Mouse (Mus musculus) MEL (cell line): ENCODE results near the gene Gm20388. TPM values are rescaled to one million over a fixed set of nuclear protein-coding genes. Genes with fewer than 3 reads are reported as not detected.

Experiments
- DNase-seq: peaks from one replicate; pipeline ENCODE4 v3.0.0; 2011; ENCODE audit warnings: low read depth, low spot score
- H3K27ac ChIP-seq: 2 replicates; pipeline ENCODE4 v1.5.1; 2012; ENCODE audit warnings: low read depth, mild to moderate bottlenecking, control low read depth, low read length, moderate library complexity; ENCODE audit not compliant: control insufficient read depth
- H3K27me3 ChIP-seq, 2 experiments: fragments of 150-350 bp in 1 of 2; sonication (generic) in 1 of 2; 2 replicates each; pipeline ENCODE4 v1.6.1; 2012; ENCODE audit warnings: low read length in 2 of 2, mild to moderate bottlenecking in 2 of 2, improper control_type of control experiment in 1 of 2, moderate library complexity in 1 of 2; ENCODE audit not compliant: insufficient read depth in 2 of 2, control insufficient read depth in 1 of 2
- H3K36me3 ChIP-seq, 2 experiments: 2 replicates each; pipeline ENCODE4 v1.6.1; 2012 to 2014; ENCODE audit warnings: low read length in 2 of 2, improper control_type of control experiment in 1 of 2, inconsistent platforms in 1 of 2, mild to moderate bottlenecking in 1 of 2; ENCODE audit not compliant: insufficient read depth in 2 of 2, control insufficient read depth in 1 of 2
- H3K4me1 ChIP-seq, 2 experiments: fragments of 150-350 bp in 1 of 2; sonication (generic) in 1 of 2; 2 replicates each; pipeline ENCODE4 v1.6.1; 2012; ENCODE audit warnings: low read length in 2 of 2, improper control_type of control experiment in 1 of 2, mild to moderate bottlenecking in 1 of 2; ENCODE audit not compliant: insufficient read depth in 2 of 2, control insufficient read depth in 1 of 2
- H3K4me3 ChIP-seq, 2 experiments: fragments of 150-350 bp in 1 of 2; sonication (generic) in 1 of 2; 2 replicates each; pipeline ENCODE4 v1.5.1; 2012; ENCODE audit warnings: low read depth in 2 of 2, low read length in 2 of 2, mild to moderate bottlenecking in 2 of 2, moderate library complexity in 2 of 2, control low read depth in 1 of 2, improper control_type of control experiment in 1 of 2; ENCODE audit not compliant: control insufficient read depth in 1 of 2, insufficient read depth in 1 of 2
- H3K79me2 ChIP-seq: 2 replicates; pipeline ENCODE4 v1.6.1; 2012; ENCODE audit warnings: mild to moderate bottlenecking, low read length, moderate library complexity; ENCODE audit not compliant: control insufficient read depth, poor library complexity, insufficient read depth
- H3K9ac ChIP-seq: 2 replicates; pipeline ENCODE4 v1.6.1; 2012; ENCODE audit warnings: low read depth, mild to moderate bottlenecking, control low read depth, low read length, moderate library complexity; ENCODE audit not compliant: control insufficient read depth, poor library complexity, severe bottlenecking
- H3K9me3 ChIP-seq: fragments of 150-350 bp; sonication (generic); replicated peaks from 2 replicates; pipeline ENCODE4 v1.6.1; 2012; ENCODE audit warnings: mild to moderate bottlenecking, low read length, improper control_type of control experiment, moderate library complexity; ENCODE audit not compliant: insufficient read depth
- EP300 ChIP-seq, 2 experiments: IDR thresholded peaks; 2 replicates each; pipeline ENCODE4 v1.6.1; 2011; ENCODE audit warnings: improper control_type of control experiment in 2 of 2, low read length in 2 of 2, low read depth in 1 of 2, mild to moderate bottlenecking in 1 of 2
- ETS1 ChIP-seq: IDR thresholded peaks from 2 replicates; pipeline ENCODE4 v1.6.1; 2012; ENCODE audit warnings: low read depth, mild to moderate bottlenecking, inconsistent platforms, low read length, improper control_type of control experiment, moderate library complexity
- JUND ChIP-seq: IDR thresholded peaks from 2 replicates; pipeline ENCODE4 v1.6.1; 2011; ENCODE audit warnings: low read depth, mild to moderate bottlenecking, improper control_type of control experiment, low read length
- MAZ ChIP-seq: IDR thresholded peaks from 2 replicates; pipeline ENCODE4 v1.6.1; 2012; ENCODE audit warnings: low read depth, mild to moderate bottlenecking, inconsistent platforms, low read length, improper control_type of control experiment
- MEF2A ChIP-seq: IDR thresholded peaks from 2 replicates; pipeline ENCODE4 v1.6.1; 2014; ENCODE audit warnings: low read depth, mild to moderate bottlenecking, inconsistent platforms, low read length, improper control_type of control experiment; ENCODE audit not compliant: poor library complexity, insufficient replicate concordance, severe bottlenecking; ENCODE audit errors: extremely low read depth
- MXI1 ChIP-seq: IDR thresholded peaks from 2 replicates; pipeline ENCODE4 v1.6.1; 2011; ENCODE audit warnings: mild to moderate bottlenecking, low read depth, low read length, improper control_type of control experiment
- NELFE ChIP-seq: IDR thresholded peaks from 2 replicates; pipeline ENCODE4 v1.6.1; 2011; ENCODE audit warnings: low read depth, low read length, improper control_type of control experiment
- POLR2A ChIP-seq, 2 experiments: IDR thresholded peaks; 2 replicates each; pipeline ENCODE4 v1.6.1; 2011 to 2012; ENCODE audit warnings: low read length in 2 of 2, mild to moderate bottlenecking in 2 of 2, control low read depth in 1 of 2, improper control_type of control experiment in 1 of 2, low read depth in 1 of 2, moderate library complexity in 1 of 2; ENCODE audit not compliant: control insufficient read depth in 1 of 2, insufficient read depth in 1 of 2, poor library complexity in 1 of 2
- RAD21 ChIP-seq: IDR thresholded peaks from 2 replicates; pipeline ENCODE4 v1.6.1; 2011; ENCODE audit warnings: mild to moderate bottlenecking, low read depth, low read length, improper control_type of control experiment
- TCF12 ChIP-seq: IDR thresholded peaks from 2 replicates; pipeline ENCODE4 v1.6.1; 2014; ENCODE audit warnings: low read depth, mild to moderate bottlenecking, inconsistent platforms, low read length, improper control_type of control experiment, moderate library complexity
- UBTF ChIP-seq: IDR thresholded peaks from 2 replicates; pipeline ENCODE4 v1.6.1; 2012; ENCODE audit warnings: low read depth, mild to moderate bottlenecking, inconsistent platforms, low read length, improper control_type of control experiment, moderate library complexity, borderline replicate concordance; ENCODE audit not compliant: insufficient read depth
- USF1 ChIP-seq: IDR thresholded peaks from 2 replicates; pipeline ENCODE4 v1.6.1; 2014; ENCODE audit warnings: low read depth, mild to moderate bottlenecking, inconsistent platforms, low read length, improper control_type of control experiment, moderate library complexity
- USF2 ChIP-seq, 2 experiments: IDR thresholded peaks; 2 replicates each; pipeline ENCODE4 v1.6.1; 2011 to 2012; ENCODE audit warnings: improper control_type of control experiment in 2 of 2, low read length in 2 of 2, borderline replicate concordance in 1 of 2, inconsistent platforms in 1 of 2, low read depth in 1 of 2, mild to moderate bottlenecking in 1 of 2; ENCODE audit not compliant: insufficient read depth in 1 of 2
- ZKSCAN1 ChIP-seq: IDR thresholded peaks from 2 replicates; pipeline ENCODE4 v1.6.1; 2012; ENCODE audit warnings: low read depth, mild to moderate bottlenecking, inconsistent platforms, low read length, improper control_type of control experiment, moderate library complexity
- polyA plus RNA-seq, 2 experiments: library from polyadenylated mRNA; stranded (reverse) in 1 of 2; unstranded in 1 of 2; fragments of >175 nt in 1 of 2; fragments of >200 nt in 1 of 2; gene quantifications; 2 replicates each; pipeline versions ENCODE4 v1.2.1 to v1.2.4; 2012; ENCODE audit warnings: low replicate concordance in 2 of 2, low read depth in 1 of 2; ENCODE audit not compliant: insufficient read length in 2 of 2, insufficient read depth in 1 of 2, missing spikeins in 1 of 2
- total RNA-seq: library from RNA; depleted of rRNA; stranded (reverse); fragments of 300-350 nt; gene quantifications from 2 replicates; pipeline ENCODE4 v1.2.3, GENCODE M21; 2012

The Gm20388 gene
- total and polyA plus RNA-seq, 3 experiments = 11.1 to 17.8 TPM; not detected in 1

- Histone ChIP-seq H3K9ac (no peak overlapping the region), H3K79me2 (peaks cover 6% of the 10 kb centered on the region), H3K27ac (no peak overlapping the region), H3K36me3 (peaks cover 20 to 26% of the 10 kb centered on the region in 2 experiments), H3K4me1 (peaks cover 3 to 26% of the 10 kb centered on the region in 2 experiments; a peak in 3 of 4 replicates), H3K9me3 (no peaks in the 10 kb centered on the region), H3K4me3 (no peak overlapping the region), H3K27me3 (no peaks in the 10 kb centered on the region)
- TF ChIP-seq UBTF = no peak
- TF ChIP-seq TCF12 = no peak
- no peak for TF ChIP-seq RAD21
- no peak for DNase-seq
Measured at GRCm38 (mm10) chr8:120566681-120567080, 656.0 kb downstream of the Gm20388 start.

- Histone ChIP-seq H3K27me3 (no peaks in the 10 kb centered on the region), H3K4me3 (no peak overlapping the region), H3K36me3 (peaks cover 18 to 25% of the 10 kb centered on the region in 2 experiments), H3K4me1 (peaks cover 3 to 16% of the 10 kb centered on the region in 2 experiments; a peak in 3 of 4 replicates), H3K79me2 (peaks cover 3% of the 10 kb centered on the region), H3K27ac (no peak overlapping the region), H3K9ac (no peak overlapping the region), H3K9me3 (no peaks in the 10 kb centered on the region)
- TF ChIP-seq ETS1 = no peak
- no peak for TF ChIP-seq USF2 (IDR thresholded peaks at IDR 0.05; ENCODE audit: borderline replicate concordance in 1 of 2, insufficient read depth in 1 of 2, low read depth in 1 of 2, low read length in 2 of 2)
- no peak for TF ChIP-seq ZKSCAN1
- TF ChIP-seq JUND = no peak
- DNase-seq = no peak
Measured at GRCm38 (mm10) chr8:120567731-120568130, 657.1 kb downstream of the Gm20388 start.

- Histone ChIP-seq H3K4me3 (no peak overlapping the region), H3K79me2 (peaks cover 3% of the 10 kb centered on the region), H3K9ac (no peak overlapping the region), H3K9me3 (no peaks in the 10 kb centered on the region), H3K4me1 (peaks cover 0 to 11% of the 10 kb centered on the region in 2 experiments; a peak in 2 of 4 replicates), H3K27ac (no peak overlapping the region), H3K36me3 (peaks cover 12 to 25% of the 10 kb centered on the region in 2 experiments), H3K27me3 (no peaks in the 10 kb centered on the region)
- no peak for TF ChIP-seq JUND
- TF ChIP-seq POLR2A (IDR thresholded peaks at IDR 0.05; ENCODE audit: control insufficient read depth in 1 of 2, insufficient read depth in 1 of 2, low read depth in 1 of 2, low read length in 2 of 2, poor library complexity in 1 of 2) = no peak; a peak in 1 of 4 replicates
- TF ChIP-seq MXI1 = no peak
- no peak for TF ChIP-seq NELFE
- no peak for TF ChIP-seq EP300 (IDR thresholded peaks at IDR 0.05; ENCODE audit: low read depth in 1 of 2, low read length in 2 of 2)
- TF ChIP-seq MEF2A = no peak
- TF ChIP-seq USF1 = no peak
- TF ChIP-seq MAZ = no peak
- no peak for DNase-seq
Measured at GRCm38 (mm10) chr8:120568164-120568798, 657.6 kb downstream of the Gm20388 start.
